Mouse (Mus musculus): ENCODE measurements at regions not wholly inside any gene's neighbourhood (a gene's known extent, or its start where the extent isn't known, plus 50 kb on each side); places are given as distances from the start of the nearest gene placed in this dataset.

- TF ChIP-seq GATA1 (IDR thresholded peaks at IDR 0.05; ENCODE audit: borderline replicate concordance, low read length), result no peak
- TF ChIP-seq FLI1 (IDR thresholded peaks at IDR 0.05; ENCODE audit: low read length), result no peak
Observed at GRCm38 (mm10) chr10:30980279-30980968, 137.8 kb upstream of the Hey2 start.

Measured in megakaryocyte, embryonic 14.5 days (primary cell).